Mouse (Mus musculus) myocyte (in vitro differentiated cells): ENCODE results near the gene Gnb2.
A peak's percentile ranks its signal among the peaks of the same experiment; 100 is the strongest.

Source experiments
- CEBPB ChIP-seq: IDR thresholded peaks from 2 replicates; pipeline ENCODE4 v1.6.1; 2011; ENCODE audit warnings: mild to moderate bottlenecking, moderate library complexity; ENCODE audit not compliant: poor library complexity, insufficient read depth, severe bottlenecking
- E2F4 ChIP-seq: IDR thresholded peaks from one replicate; pipeline ENCODE4 v1.6.1; 2011; ENCODE audit warnings: mild to moderate bottlenecking, control low read depth, moderate library complexity; ENCODE audit not compliant: insufficient read depth
- MAX ChIP-seq: IDR thresholded peaks from one replicate; pipeline ENCODE4 v1.6.1; 2011; ENCODE audit warnings: low read depth, mild to moderate bottlenecking, control low read depth
- MYOD1 ChIP-seq, 3 experiments: IDR thresholded peaks; one replicate each; pipeline ENCODE4 v1.6.1; 2011; ENCODE audit warnings: control low read depth in 2 of 3, low read depth in 2 of 3, mild to moderate bottlenecking in 2 of 3, moderate library complexity in 1 of 3; ENCODE audit not compliant: insufficient read length in 2 of 3, control insufficient read depth in 1 of 3
- MYOG ChIP-seq, 3 experiments: IDR thresholded peaks; one replicate each; pipeline ENCODE4 v1.6.1; 2011; ENCODE audit warnings: control low read depth in 2 of 3, low read depth in 2 of 3, mild to moderate bottlenecking in 2 of 3; ENCODE audit not compliant: insufficient read length in 2 of 3, control insufficient read depth in 1 of 3, insufficient read depth in 1 of 3
- POLR2A ChIP-seq: IDR thresholded peaks from one replicate; pipeline ENCODE4 v1.6.1; 2011; ENCODE audit warnings: low read depth, mild to moderate bottlenecking, control low read depth, moderate library complexity; ENCODE audit not compliant: insufficient read length
- POLR2AphosphoS2 ChIP-seq: IDR thresholded peaks from one replicate; pipeline ENCODE4 v1.6.1; 2011; ENCODE audit warnings: low read depth, control low read depth; ENCODE audit not compliant: insufficient read length
- TCF12 ChIP-seq: IDR thresholded peaks from one replicate; pipeline ENCODE4 v1.6.1; 2011; ENCODE audit warnings: mild to moderate bottlenecking, control low read depth; ENCODE audit not compliant: poor library complexity, insufficient read depth, severe bottlenecking
- USF1 ChIP-seq: IDR thresholded peaks from one replicate; pipeline ENCODE4 v1.6.1; 2011; ENCODE audit warnings: low read depth, mild to moderate bottlenecking, control low read depth, moderate library complexity

DNA sequence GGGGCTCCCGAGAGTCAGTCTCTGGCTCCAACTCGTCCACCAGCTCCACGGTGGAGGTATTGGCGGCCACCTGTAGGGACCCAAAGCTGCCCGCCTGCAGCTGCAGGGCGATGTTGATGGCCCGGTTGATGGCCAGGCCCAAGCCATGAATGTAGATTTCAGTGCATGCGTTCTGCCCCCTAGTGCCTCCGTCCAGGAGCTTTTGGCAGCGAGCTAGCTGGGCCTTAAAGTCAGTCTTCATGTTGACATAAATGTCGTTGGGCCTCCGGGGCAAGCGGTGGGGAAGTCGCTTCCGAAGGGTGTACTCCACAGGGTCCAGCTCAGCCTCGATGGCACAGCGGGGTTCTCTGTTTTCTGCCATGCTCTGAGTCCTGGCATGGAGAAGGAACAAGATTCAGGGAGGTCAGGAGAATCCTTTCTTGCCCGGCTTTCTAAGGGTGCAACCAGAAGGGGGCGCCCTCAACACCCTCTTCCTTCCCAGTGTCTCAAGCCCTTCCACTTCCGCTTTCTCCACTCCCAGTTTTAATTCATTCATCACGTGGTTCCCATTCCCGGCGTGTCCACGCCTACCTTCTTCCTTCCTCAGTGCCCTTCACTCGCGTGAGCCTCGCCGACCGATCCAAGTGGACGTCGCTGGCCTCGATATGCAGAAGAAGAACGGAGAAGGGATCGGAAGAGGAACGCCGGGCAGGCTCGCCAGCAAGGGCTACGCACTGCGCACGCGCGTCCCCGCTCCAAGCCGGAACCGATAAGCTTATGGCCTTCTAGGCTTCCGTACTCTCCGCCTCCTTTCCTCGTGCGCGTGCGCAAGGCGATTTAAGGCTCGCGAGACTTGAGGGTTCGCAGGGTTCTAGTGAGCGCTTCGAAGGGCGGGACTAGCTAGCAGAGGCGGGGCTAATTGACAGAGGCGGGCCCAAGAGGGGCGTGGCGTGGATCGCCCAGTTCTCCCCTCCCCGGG lies 31.3 kb downstream of the Gnb2 start, which contains the start of gene Pop7:
- TF ChIP-seq POLR2AphosphoS2: no peak
- no peak for TF ChIP-seq TCF12
- TF ChIP-seq MAX: peak; percentile 23
- no peak for TF ChIP-seq CEBPB
- TF ChIP-seq POLR2A: peak; percentile 46
- peak; percentile 15 for TF ChIP-seq E2F4
- peak; percentile 98 for TF ChIP-seq USF1
- TF ChIP-seq MYOD1 (IDR thresholded peaks at IDR 0.05; ENCODE audit: control insufficient read depth in 1 of 3, insufficient read length in 2 of 3, low read depth in 2 of 3): no peak
- TF ChIP-seq MYOG (IDR thresholded peaks at IDR 0.05; ENCODE audit: control insufficient read depth in 1 of 3, insufficient read depth in 1 of 3, insufficient read length in 2 of 3, low read depth in 2 of 3): no peak
